Mouse (Mus musculus): ENCODE measurements around the gene Lrch1.
A peak's percentile ranks its signal among the peaks of the same experiment; 100 is the strongest.

The Lrch1 gene

GRCm38 (mm10) chr14:74893085-74893648, 54.5 kb downstream of the Lrch1 start:
- no peak for DNase-seq (ENCODE audit: low spot score)

GRCm38 (mm10) chr14:74889304-74889703, 58.4 kb downstream of the Lrch1 start:
- no peak for DNase-seq (ENCODE audit: low spot score)

DNA sequence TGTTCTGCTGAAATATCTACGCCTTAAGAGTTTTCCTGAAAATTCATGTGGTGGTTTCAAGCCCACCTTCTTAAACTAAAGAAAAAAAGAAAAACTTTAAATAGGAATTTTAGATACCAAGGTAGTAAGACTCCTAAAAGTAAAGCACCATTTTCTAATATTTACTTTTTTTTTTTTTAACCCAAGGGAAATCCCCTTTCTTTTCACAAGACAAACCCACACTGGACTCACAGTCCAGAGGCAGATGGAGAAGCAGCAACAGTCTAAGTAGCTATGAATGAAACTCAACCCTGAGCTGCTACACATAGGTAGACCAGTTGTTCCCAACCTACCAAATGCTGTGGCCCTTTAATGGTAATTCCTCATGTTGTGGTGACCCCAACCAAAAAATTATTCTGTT, 59.6 kb downstream of the Lrch1 start:
- DNase-seq (ENCODE audit: low spot score) = no peak

DNA sequence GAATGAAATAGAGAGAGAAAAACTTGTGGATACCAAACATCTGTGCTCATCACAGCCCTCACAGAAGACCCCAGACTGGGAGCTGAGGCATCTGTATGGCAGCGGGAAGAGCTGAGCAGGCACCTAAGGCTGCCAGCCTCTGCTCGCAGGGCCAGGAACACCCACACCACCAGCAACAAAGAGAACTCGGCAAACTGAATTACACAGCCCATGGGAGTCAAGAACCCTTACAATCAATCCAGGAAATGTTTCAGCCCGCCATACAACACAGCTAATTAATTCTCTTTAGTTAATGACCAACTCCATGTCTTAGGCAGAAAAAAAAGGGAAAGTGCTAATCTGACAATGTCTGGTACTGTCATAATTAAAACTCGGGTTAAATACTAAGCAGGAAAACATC, 61.2 kb downstream of the Lrch1 start:
- DNase-seq (ENCODE audit: low spot score) = no peak

DNA sequence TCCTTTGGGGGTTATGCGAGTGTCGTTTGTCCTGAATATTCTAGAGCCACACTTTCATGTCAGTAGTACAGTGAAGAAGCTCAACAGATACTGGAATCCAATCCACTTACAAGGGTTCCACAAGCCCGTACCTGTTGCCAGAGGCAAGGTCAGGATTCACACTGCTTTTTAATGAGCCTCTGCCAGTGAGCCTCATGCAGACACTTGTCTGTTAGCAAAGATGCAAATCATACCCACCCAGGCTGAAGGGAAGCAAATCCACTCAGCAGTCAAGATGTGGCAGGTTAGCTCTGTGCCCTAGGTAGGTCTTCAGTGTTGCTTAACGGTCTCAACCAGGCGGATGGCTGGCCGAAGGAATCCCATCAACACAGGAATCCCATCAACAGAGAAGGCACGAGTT, 62.8 kb downstream of the Lrch1 start:
- no peak for DNase-seq (ENCODE audit: low spot score)

GRCm38 (mm10) chr14:74884024-74884680, 63.5 kb downstream of the Lrch1 start:
- DNase-seq (ENCODE audit: low spot score) = no peak

- peak; percentile 36 for DNase-seq (ENCODE audit: low spot score)
Measured at GRCm38 (mm10) chr14:74883204-74883603, 64.5 kb downstream of the Lrch1 start.

DNA sequence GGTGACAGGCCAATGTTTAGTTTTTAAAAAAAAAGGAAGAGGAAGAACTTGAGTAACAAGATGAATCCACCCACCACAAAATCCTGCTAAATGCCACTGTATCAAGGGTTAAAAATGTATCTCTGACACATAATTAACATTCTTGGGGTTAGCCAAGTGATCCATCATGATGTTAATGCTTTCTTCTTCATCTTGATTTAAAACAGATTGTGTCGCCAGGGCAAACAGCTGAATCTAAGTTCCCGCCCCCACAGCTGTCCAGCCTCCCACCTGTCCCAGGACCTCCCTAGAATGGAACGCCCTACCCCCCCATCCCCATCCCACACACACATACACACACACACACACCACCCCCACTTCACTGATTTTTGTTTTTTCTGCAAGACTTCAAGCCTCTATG, 64.9 kb downstream of the Lrch1 start:
- no peak for DNase-seq (ENCODE audit: low spot score)

DNA sequence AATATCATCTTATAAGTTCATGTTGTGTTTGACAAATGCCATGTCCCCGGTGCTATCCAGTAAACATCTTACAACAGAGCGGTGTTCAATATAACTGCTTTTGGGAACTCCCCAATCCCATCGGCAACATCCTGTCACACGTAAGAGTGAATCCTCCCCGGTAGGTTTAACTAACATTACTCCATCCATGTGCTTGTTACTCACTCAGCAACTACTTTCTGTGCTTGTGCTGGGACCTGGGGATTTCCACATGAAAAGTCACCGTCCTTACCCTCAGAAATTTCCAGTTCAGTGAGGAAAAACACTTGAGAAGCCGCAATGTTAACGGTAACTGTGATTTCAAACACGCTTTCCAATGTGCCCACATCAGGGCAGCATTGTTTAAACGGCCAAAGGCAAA, 66.8 kb downstream of the Lrch1 start:
- no peak for DNase-seq (ENCODE audit: low spot score)

DNA sequence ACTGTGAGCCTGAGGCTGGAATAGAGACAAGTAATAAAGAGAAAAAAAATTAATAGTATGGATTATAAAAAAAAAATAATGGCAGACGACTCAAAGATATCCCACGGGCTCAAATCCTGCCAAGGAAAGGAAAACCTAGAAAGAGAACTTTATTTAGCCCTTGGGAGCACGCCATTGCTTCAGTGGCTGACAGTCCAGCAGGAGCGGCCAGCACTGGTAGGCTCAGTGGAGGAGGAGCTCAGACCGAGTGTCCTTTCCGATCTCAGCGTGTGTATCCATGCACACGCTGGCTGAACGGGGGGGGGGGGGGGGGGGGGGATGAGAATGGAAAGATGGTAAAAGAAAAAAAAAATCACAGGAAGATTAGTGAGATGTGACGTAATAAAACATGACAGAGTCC, 68.2 kb downstream of the Lrch1 start:
- no peak for DNase-seq (ENCODE audit: low spot score)

- DNase-seq (ENCODE audit: low spot score) = no peak
Measured at GRCm38 (mm10) chr14:74877287-74877686, 70.4 kb downstream of the Lrch1 start.

- DNase-seq (ENCODE audit: low spot score) = no peak
Measured at GRCm38 (mm10) chr14:74871220-74871619, 76.5 kb downstream of the Lrch1 start.

GRCm38 (mm10) chr14:74868902-74869230, 78.8 kb downstream of the Lrch1 start:
- DNase-seq (ENCODE audit: low spot score) = no peak

GRCm38 (mm10) chr14:74868188-74868901, 79.3 kb downstream of the Lrch1 start:
- no peak for DNase-seq (ENCODE audit: low spot score)

DNA sequence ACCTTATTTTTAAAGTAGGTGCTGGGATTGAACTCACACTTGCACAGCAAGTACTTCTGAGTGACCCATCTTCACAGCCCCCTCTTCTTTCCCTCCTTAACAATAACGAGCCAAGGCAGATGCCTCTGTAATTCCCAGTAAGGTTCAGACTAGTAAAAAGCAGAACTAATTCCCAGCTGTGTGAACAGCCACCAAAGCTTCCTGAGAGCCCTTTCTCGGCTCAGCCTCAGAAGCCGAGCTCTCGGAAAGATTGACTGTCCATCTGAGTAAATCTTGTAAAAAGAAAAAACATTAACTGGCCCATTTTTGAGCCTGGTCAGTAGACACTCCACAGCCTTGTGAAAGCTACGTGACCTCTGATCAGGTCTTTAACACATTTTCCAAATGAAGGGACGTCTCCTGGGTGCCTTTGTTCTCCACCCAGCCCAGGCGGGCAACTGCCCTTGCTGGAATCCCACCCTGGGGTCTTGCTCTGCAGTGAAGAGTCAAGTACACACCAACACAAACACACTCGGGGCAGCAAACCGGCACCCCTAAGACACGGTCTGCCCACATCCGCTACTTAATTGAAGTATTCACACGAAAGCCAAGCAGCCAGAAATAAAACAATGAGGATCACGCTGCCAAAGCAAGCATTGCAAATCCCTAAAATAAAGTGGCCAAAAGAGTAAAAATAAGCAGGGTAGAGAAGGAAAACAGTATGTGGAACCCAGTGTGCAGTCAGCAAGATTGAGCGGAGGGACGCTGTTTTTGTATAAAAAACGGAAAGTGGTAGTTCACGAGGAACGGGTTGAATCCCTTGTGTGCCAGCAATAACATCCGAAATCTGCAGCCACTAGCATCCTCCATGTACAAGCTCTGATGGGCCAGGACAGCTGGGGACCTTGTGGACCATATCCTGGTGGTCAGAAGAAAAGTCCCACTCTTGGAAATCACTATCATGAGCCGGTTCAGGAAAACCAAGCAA, 80.3 kb downstream of the Lrch1 start:
- no peak for DNase-seq (ENCODE audit: low spot score)

DNA sequence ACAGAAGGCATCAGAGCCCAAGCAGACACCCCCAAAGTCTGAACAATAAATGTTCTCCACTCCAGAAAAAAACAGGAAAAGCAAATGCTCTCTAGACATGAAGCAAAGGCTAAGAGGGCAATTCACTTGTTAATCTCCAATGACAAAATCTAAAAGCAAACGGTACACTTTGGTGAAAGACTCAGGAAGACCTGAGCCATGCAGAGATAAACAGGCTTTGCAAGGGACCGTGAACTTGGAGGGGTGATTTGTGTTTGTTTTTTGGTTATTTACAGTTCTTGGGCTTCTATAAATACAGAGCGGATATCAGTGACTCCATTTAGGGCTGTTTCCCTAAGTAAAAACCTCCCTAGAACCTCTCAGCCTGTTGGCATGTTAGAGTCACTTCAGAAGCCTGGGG, 81.9 kb downstream of the Lrch1 start:
- no peak for DNase-seq (ENCODE audit: low spot score)

- DNase-seq (ENCODE audit: low spot score) = no peak
Measured at GRCm38 (mm10) chr14:74864805-74865483, 82.7 kb downstream of the Lrch1 start.

DNA sequence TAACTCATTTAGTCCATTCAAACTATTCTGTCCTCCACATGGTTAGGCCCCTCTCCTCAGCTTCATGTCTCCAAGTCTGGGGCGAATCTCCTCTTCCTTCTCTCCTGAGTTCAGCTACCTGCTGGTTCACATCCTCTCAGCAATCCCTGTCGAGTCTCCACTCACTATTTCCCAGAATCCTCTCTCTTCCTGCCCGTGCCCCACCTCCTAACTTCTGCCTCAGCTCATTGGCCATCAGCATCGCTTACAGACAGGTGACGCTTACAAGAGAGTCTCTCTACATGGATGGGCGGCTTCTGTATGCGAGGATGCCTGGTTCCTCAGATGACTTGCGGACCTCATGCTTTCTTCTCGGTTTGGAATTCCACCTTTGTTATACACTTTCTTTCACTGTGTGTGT, 86.2 kb downstream of the Lrch1 start:
- no peak for DNase-seq (ENCODE audit: low spot score)

DNA sequence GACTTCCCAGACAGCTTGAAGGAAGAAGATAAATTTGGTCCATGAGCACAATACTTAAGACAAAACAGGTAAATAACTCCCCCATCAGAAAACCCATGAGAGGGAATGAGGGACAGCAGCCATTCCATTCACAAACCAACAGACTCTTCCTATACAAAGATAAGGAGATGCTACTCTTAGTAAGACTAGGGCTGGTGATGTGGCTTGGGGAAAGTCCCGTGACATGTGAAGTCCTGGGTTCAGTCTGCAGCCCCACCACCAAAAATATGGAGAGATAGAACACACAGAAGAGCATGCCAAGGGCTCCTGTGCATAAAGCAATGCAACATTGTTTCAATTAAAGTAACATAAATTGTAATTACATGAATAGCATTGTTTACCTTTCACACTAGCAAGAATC, 88.5 kb downstream of the Lrch1 start:
- DNase-seq (ENCODE audit: low spot score) = no peak

DNA sequence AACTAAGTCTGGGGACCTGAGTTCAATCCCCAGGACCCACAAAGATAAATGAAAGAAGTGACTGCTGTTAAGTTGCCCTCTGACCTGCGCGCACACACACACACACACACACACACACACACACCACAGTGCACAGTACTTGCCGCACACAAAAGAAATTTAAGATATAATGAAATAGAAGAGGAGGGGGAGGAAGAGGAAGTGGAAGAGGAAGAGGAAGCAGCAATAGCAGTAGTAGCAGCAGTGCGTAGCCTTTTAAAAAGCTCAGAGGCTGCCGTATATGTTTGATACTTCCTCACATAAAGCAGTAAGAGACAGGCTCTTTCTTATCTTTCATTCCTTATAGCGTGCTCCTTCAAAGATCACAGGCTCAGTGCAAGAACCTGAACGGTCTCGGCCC, 92.2 kb downstream of the Lrch1 start:
- no peak for DNase-seq (ENCODE audit: low spot score)

DNA sequence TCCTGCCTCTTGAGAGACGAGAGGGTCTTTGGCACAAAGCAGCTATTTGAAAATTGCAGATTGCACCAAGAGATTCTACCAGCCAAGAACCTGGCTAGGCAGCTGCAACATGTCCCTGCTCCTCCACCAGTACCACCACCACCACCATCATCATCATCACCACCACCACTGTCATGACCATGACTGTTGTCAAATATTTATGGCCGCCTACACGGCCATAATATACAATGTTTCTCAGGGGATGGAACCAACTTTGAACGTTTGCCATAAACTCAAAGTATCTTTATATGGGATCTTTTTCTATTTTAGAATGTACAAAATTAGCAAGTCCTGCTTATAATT, 93.9 kb downstream of the Lrch1 start:
- DNase-seq (ENCODE audit: low spot score) = no peak

Measured in left cerebral cortex, adult 11 months (tissue).